Mouse (Mus musculus) kidney, embryonic 16.5 days (tissue): ENCODE measurements around the gene Rfx4. TPM values are rescaled to one million over a fixed set of nuclear protein-coding genes. Genes with fewer than 3 reads are reported as not detected.

Experiments
- ATAC-seq: fragments of 200-750 bp; cut with Nextera tagmentation; 2 replicates; pipeline ENCODE4 v1.8.0; 2017; ENCODE audit warnings: moderate TSS enrichment; ENCODE audit not compliant: low FRiP score, low TSS enrichment
- H3K27ac ChIP-seq: fragments of 300-500 bp; sonication (generic); 2 replicates; pipeline ENCODE4 v1.5.1; 2014; ENCODE audit warnings: low read length
- H3K27me3 ChIP-seq: fragments of 300-500 bp; sonication (generic); 2 replicates; pipeline ENCODE4 v1.6.1; 2014; ENCODE audit warnings: low read length, control low read depth, mixed read lengths; ENCODE audit not compliant: insufficient read depth
- H3K36me3 ChIP-seq: fragments of 300-500 bp; sonication (generic); 2 replicates; pipeline ENCODE4 v1.6.1; 2014; ENCODE audit warnings: low read length, control low read depth, mixed read lengths; ENCODE audit not compliant: insufficient read depth
- H3K4me1 ChIP-seq: fragments of 300-500 bp; sonication (generic); 2 replicates; pipeline ENCODE4 v1.6.1; 2014; ENCODE audit warnings: low read length, control low read depth, mixed read lengths; ENCODE audit not compliant: insufficient read depth
- H3K4me2 ChIP-seq: fragments of 300-500 bp; sonication (generic); replicated peaks from 2 replicates; pipeline ENCODE4 v1.6.1; 2014; ENCODE audit warnings: low read depth, low read length
- H3K4me3 ChIP-seq: fragments of 300-500 bp; sonication (generic); 2 replicates; pipeline ENCODE4 v1.5.1; 2014; ENCODE audit warnings: mild to moderate bottlenecking, low read length
- H3K9ac ChIP-seq: fragments of 300-500 bp; sonication (generic); replicated peaks from 2 replicates; pipeline ENCODE4 v1.6.1; 2014; ENCODE audit warnings: low read length
- H3K9me3 ChIP-seq: fragments of 300-500 bp; sonication (generic); 2 replicates; pipeline ENCODE4 v1.6.1; 2016; ENCODE audit warnings: low read length, control low read depth
- WGBS: fragments of 180-500 bp; shearing (Covaris S2); extraction: QIAGEN DNeasy Blood & Tissue Kit; methylation state at CpG from one replicate; pipeline ENCODE4 v1.1.7; 2014; 5-methylcytosine and 5-hydroxymethylcytosine counted together
- polyA plus RNA-seq: library from polyadenylated mRNA; unstranded; fragments of >200 nt; fragmentation: Nextera tagmentation; extraction: Ambion mirVana; gene quantifications from 2 replicates; pipeline ENCODE4 v1.2.1, GENCODE M21; 2015

Rfx4 gene
- polyA plus RNA-seq, 1 experiment from 2014 or later = 0.20 TPM

GRCm38 (mm10) chr10:84823621-84824020, 67.8 kb downstream of the Rfx4 start:
- Histone ChIP-seq H3K27ac (no peak overlapping the region), H3K36me3 (no peaks in the 10 kb centered on the region), H3K9me3 (no peaks in the 10 kb centered on the region), H3K27me3 (no peaks in the 10 kb centered on the region), H3K9ac (0 out of 2 replicates have a peak overlapping the region, but pooled peaks have one; percentile 1), H3K4me2 (no peak overlapping the region), H3K4me3 (no peak overlapping the region), H3K4me1 (peaks cover 5% of the 10 kb centered on the region; the same call in 1 of the 2 replicates)
- ATAC-seq = no peak; the same call in 1 of the 2 replicates
- WGBS = 59% methylated on average over 4 of the region's 4 CpGs

DNA sequence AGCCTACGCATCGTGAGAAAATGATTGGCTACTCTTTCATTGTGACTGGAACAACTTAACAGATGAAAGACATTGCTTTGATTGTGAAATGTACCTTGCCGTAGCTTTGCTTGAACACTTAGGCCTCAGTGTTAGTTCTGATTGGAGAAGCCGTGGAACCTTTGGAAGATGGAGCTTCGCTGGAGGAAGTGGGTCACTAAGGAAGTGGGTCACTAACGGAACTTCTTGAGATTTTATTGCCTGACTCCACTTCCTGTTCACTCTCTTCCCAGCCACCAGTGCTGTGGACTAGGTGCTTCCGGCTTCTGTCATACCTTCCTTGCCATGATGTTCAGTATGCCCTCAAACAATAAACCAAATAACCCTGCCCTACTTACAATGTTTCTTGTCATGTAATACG, 73.1 kb downstream of the Rfx4 start:
- Histone ChIP-seq H3K4me3 (no peak overlapping the region), H3K4me2 (no peak overlapping the region), H3K9me3 (0 out of 2 replicates have a peak, but pooled peaks cover 1% of the 10 kb centered on the region), H3K4me1 (no peaks in the 10 kb centered on the region; the same call in 1 of the 2 replicates), H3K27ac (no peak overlapping the region), H3K9ac (no peak overlapping the region), H3K36me3 (no peaks in the 10 kb centered on the region), H3K27me3 (no peaks in the 10 kb centered on the region)
- no peak for ATAC-seq
- WGBS = 75% methylated on average over 8 of the region's 8 CpGs

- Histone ChIP-seq H3K27ac (no peak overlapping the region), H3K27me3 (no peaks in the 10 kb centered on the region), H3K9me3 (0 out of 2 replicates have a peak, but pooled peaks cover 2% of the 10 kb centered on the region), H3K4me1 (no peaks in the 10 kb centered on the region), H3K9ac (no peak overlapping the region), H3K4me3 (no peak overlapping the region), H3K4me2 (no peak overlapping the region), H3K36me3 (no peaks in the 10 kb centered on the region)
- no peak for ATAC-seq
- WGBS = 72% methylated on average over 6 of the region's 6 CpGs
These were observed 79.7 kb downstream of the Rfx4 start for GRCm38 (mm10) chr10:84835596-84835995.

GRCm38 (mm10) chr10:84836104-84836503, 80.2 kb downstream of the Rfx4 start:
- H3K4me1 ChIP-seq = no peaks in the 10 kb centered on the region
- H3K4me3 ChIP-seq = no peak overlapping the region
- H3K4me2 ChIP-seq = no peak overlapping the region
- no peak overlapping the region for H3K27ac ChIP-seq
- no peaks in the 10 kb centered on the region for H3K27me3 ChIP-seq
- 17% methylated on average over 4 of the region's 4 CpGs for WGBS
- peak; percentile 75 for ATAC-seq
- no peak overlapping the region for H3K9ac ChIP-seq
- H3K36me3 ChIP-seq = no peaks in the 10 kb centered on the region
- H3K9me3 ChIP-seq = 0 out of 2 replicates have a peak, but pooled peaks cover 2% of the 10 kb centered on the region

- H3K4me2 ChIP-seq = no peak overlapping the region
- WGBS = 83% methylated on average over 2 of the region's 2 CpGs
- H3K27ac ChIP-seq = no peak overlapping the region
- 0 out of 2 replicates have a peak, but pooled peaks cover 2% of the 10 kb centered on the region for H3K9me3 ChIP-seq
- no peak overlapping the region for H3K4me3 ChIP-seq
- H3K4me1 ChIP-seq = no peaks in the 10 kb centered on the region
- no peak for ATAC-seq
- H3K36me3 ChIP-seq = no peaks in the 10 kb centered on the region
- no peak overlapping the region for H3K9ac ChIP-seq
- H3K27me3 ChIP-seq = no peaks in the 10 kb centered on the region
These were observed 81.5 kb downstream of the Rfx4 start for GRCm38 (mm10) chr10:84837355-84837754.

DNA sequence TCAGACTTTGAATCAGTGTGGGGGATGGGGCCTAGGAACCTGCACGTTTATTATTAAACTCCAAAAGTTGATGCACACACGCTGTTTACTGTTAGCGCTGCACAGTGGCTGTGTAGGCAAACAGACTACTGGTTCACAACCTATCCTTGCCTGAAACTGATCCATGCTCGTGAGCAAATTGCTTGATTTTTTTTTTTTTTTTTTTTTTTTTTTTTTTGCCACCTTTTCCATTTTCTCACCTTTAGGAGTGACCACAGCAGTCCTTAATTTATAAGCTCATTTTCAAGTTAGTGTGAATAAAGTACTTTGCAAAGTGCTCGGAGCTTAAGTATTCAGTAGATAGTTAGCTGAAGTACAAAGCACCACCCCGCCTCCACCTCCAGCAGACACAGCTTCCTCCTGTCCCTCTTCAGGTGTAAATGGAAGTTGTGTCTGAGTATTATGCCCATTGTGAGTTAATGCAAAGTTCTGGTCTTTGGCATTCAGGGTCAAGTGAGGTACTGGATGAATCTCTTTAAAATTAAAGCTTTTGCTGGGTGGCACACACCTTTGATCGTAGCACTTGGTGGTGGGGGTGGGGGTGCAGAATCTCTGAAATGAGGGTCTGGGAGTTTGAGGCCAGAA, 83.1 kb downstream of the Rfx4 start:
- no peak for ATAC-seq

DNA sequence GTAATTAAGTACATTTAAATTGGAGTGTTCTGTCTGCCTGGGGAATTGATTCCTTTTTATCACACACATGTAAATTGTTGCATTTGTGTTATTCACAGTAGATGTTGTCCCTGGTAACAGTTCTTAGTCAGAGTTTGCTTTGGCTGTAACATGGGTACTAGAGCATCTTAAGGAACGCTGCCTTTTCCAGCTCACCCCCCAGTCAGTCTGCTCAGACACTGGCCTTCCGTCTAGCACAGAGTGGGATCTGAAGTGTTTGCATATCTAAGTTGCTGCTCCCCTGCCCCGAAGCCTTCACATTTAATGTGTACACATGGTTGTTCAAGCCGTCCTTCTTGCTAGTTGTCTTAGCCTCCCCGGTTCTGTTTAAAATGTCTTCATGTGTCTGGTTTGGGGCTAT, 90.8 kb downstream of the Rfx4 start:
- 79% methylated on average over 5 of the region's 5 CpGs for WGBS
- no peaks in the 10 kb centered on the region for H3K9me3 ChIP-seq
- peaks cover 6% of the 10 kb centered on the region; the same call in 1 of the 2 replicates for H3K4me1 ChIP-seq
- no peak overlapping the region for H3K4me3 ChIP-seq
- no peak for ATAC-seq
- H3K36me3 ChIP-seq = no peaks in the 10 kb centered on the region
- H3K4me2 ChIP-seq = no peak overlapping the region
- no peaks in the 10 kb centered on the region for H3K27me3 ChIP-seq
- no peak overlapping the region for H3K9ac ChIP-seq
- H3K27ac ChIP-seq = no peak overlapping the region

More for the DNA sequence above, 83.1 kb downstream of the Rfx4 start:
- Histone ChIP-seq H3K9ac (no peak overlapping the region), H3K9me3 (0 out of 2 replicates have a peak, but pooled peaks cover 2% of the 10 kb centered on the region), H3K4me2 (no peak overlapping the region), H3K4me1 (no peaks in the 10 kb centered on the region), H3K4me3 (no peak overlapping the region), H3K36me3 (no peaks in the 10 kb centered on the region), H3K27ac (no peak overlapping the region), H3K27me3 (no peaks in the 10 kb centered on the region)
- 57% methylated on average over 7 of the region's 7 CpGs for WGBS

GRCm38 (mm10) chr10:84851981-84852979, 96.4 kb downstream of the Rfx4 start:
- H3K27me3 ChIP-seq = no peaks in the 10 kb centered on the region
- H3K9ac ChIP-seq = no peak overlapping the region
- ATAC-seq = no peak
- H3K36me3 ChIP-seq = no peaks in the 10 kb centered on the region
- peaks cover 6% of the 10 kb centered on the region; the same call in 1 of the 2 replicates for H3K4me1 ChIP-seq
- H3K27ac ChIP-seq = no peak overlapping the region
- no peaks in the 10 kb centered on the region for H3K9me3 ChIP-seq
- no peak overlapping the region for H3K4me2 ChIP-seq
- no peak overlapping the region for H3K4me3 ChIP-seq
- 42% methylated on average over 12 of the region's 12 CpGs for WGBS

GRCm38 (mm10) chr10:84854059-84854458, 98.2 kb downstream of the Rfx4 start:
- Histone ChIP-seq H3K4me3 (no peak overlapping the region), H3K27me3 (no peaks in the 10 kb centered on the region), H3K9me3 (no peaks in the 10 kb centered on the region), H3K9ac (no peak overlapping the region), H3K27ac (no peak overlapping the region), H3K4me2 (no peak overlapping the region), H3K4me1 (peaks cover 6% of the 10 kb centered on the region; the same call in 1 of the 2 replicates), H3K36me3 (no peaks in the 10 kb centered on the region)
- ATAC-seq = no peak
- 90% methylated on average over 8 of the region's 8 CpGs for WGBS
